Mouse (Mus musculus) heart, postnatal 0 days (tissue): ENCODE measurements around the gene Gltp.

Experiments
- CTCF ChIP-seq: IDR thresholded peaks from 2 replicates; pipeline ENCODE4 v1.5.1; 2016; ENCODE audit warnings: antibody characterized with exemption, control low read depth, low read depth
- EP300 ChIP-seq: IDR thresholded peaks from 2 replicates; pipeline ENCODE4 v1.6.1; 2016; ENCODE audit warnings: antibody characterized with exemption, low read depth

GRCm38 (mm10) chr5:114699015-114699414 lies 8.2 kb upstream of the Gltp start:
- TF ChIP-seq EP300 (no peak), CTCF (no peak)
